Mouse (Mus musculus): ENCODE results near the gene Uxt.
A peak's percentile ranks its signal among the peaks of the same experiment; 100 is the strongest.

Uxt gene

GRCm38 (mm10) chrX:20961477-20962378 is at the start of gene Uxt:
TSS of gene Uxt (minus strand) at chrX:20962017.
- peak; percentile 89 for DNase-seq (ENCODE audit: low read depth)

GRCm38 (mm10) chrX:20980901-20981300 is 19.1 kb upstream of the Uxt start:
- no peak for DNase-seq (ENCODE audit: low read depth)

- peak; percentile 91 for DNase-seq (ENCODE audit: low read depth)
Measured at GRCm38 (mm10) chrX:20950191-20950880, 11.5 kb downstream of the Uxt start, which contains the start of gene Elk1. TSS of gene Elk1 (minus strand) at chrX:20950608.

- DNase-seq (ENCODE audit: low read depth), result peak; percentile 59
Measured at GRCm38 (mm10) chrX:20946055-20946454, 15.8 kb downstream of the Uxt start.

GRCm38 (mm10) chrX:20931963-20932362 is 29.9 kb downstream of the Uxt start:
- DNase-seq (ENCODE audit: low read depth), result no peak

GRCm38 (mm10) chrX:20931364-20931763 is 30.5 kb downstream of the Uxt start, which contains the start of gene Cfp:
TSS of gene Cfp (minus strand) at chrX:20931555.
- no peak for DNase-seq (ENCODE audit: low read depth)

- DNase-seq (ENCODE audit: low read depth), result no peak
Measured at GRCm38 (mm10) chrX:20929859-20930258, 32.0 kb downstream of the Uxt start.

- DNase-seq (ENCODE audit: low read depth), result no peak
Measured at GRCm38 (mm10) chrX:20924976-20925375, 36.8 kb downstream of the Uxt start.

- no peak for DNase-seq (ENCODE audit: low read depth)
Measured at GRCm38 (mm10) chrX:20923506-20923905, 38.3 kb downstream of the Uxt start.

- DNase-seq (ENCODE audit: low read depth), result no peak
Measured at GRCm38 (mm10) chrX:20921366-20921765, 40.5 kb downstream of the Uxt start.

- peak; percentile 81 for DNase-seq (ENCODE audit: low read depth)
Measured at GRCm38 (mm10) chrX:20920844-20921364, 40.9 kb downstream of the Uxt start, which contains the start of gene Syn1. TSS of gene Syn1 (minus strand) at chrX:20921004.

- no peak for DNase-seq (ENCODE audit: low read depth)
Measured at GRCm38 (mm10) chrX:20920249-20920843, 41.5 kb downstream of the Uxt start.

- no peak for DNase-seq (ENCODE audit: low read depth)
Measured at GRCm38 (mm10) chrX:20915075-20915474, 46.7 kb downstream of the Uxt start.

GRCm38 (mm10) chrX:20913726-20914125 is 48.1 kb downstream of the Uxt start:
- no peak for DNase-seq (ENCODE audit: low read depth)

GRCm38 (mm10) chrX:20910074-20910473 is 51.7 kb downstream of the Uxt start:
- no peak for DNase-seq (ENCODE audit: low read depth)

Measured in naive thymus-derived CD4-positive, alpha-beta T cell, adult 2 months (primary cell).